Mouse (Mus musculus): ENCODE measurements around the gene Arhgap25. TPM values are rescaled to one million over a fixed set of nuclear protein-coding genes. Genes with fewer than 3 reads are reported as not detected.

Gene Arhgap25
- total and polyA plus RNA-seq, 3 experiments = 3.4 to 5.2 TPM; not detected in 1

DNA sequence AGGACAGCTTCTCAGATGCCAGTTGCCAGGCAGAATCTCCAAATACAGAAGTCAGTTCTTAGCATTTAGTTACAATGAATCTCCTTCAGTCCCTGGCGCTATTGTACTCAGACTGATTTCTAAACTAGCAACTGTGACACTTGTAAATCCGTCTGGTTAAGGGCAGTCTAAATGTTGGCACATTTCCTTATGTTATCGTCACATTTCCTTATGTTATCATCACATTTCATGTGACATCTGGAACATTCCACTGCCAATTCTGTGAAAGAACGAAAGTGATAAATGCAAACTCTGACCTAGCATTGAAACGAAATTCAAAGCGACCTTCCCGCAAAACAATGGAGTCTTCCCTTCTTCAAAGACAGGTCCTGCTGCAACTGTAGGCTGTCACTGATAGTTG lies 87.8 kb downstream of the Arhgap25 start:
- TF ChIP-seq MXI1 (IDR thresholded peaks at IDR 0.05; ENCODE audit: low read depth, low read length) = no peak
- no peak for TF ChIP-seq KAT2A (conservative IDR thresholded peaks at IDR 0.05; ENCODE audit: low read depth, low read length)
- TF ChIP-seq CHD1 (IDR thresholded peaks at IDR 0.05; ENCODE audit: low read depth, low read length) = no peak
- TF ChIP-seq RCOR1 (IDR thresholded peaks at IDR 0.05; ENCODE audit: low read depth, low read length) = no peak
- no peak for TF ChIP-seq ZKSCAN1 (IDR thresholded peaks at IDR 0.05; ENCODE audit: low read depth, low read length)
- TF ChIP-seq CHD2 (IDR thresholded peaks at IDR 0.05; ENCODE audit: low read length) = no peak
- TF ChIP-seq TCF12 (IDR thresholded peaks at IDR 0.05; ENCODE audit: low read depth, low read length) = no peak
- no peak for TF ChIP-seq MEF2A (IDR thresholded peaks at IDR 0.05; ENCODE audit: extremely low read depth, insufficient replicate concordance, low read depth, low read length, poor library complexity, severe bottlenecking)
- no peak for TF ChIP-seq ZMIZ1 (IDR thresholded peaks at IDR 0.05; ENCODE audit: low read depth, low read length)
- TF ChIP-seq NELFE (IDR thresholded peaks at IDR 0.05; ENCODE audit: low read depth, low read length) = no peak
- no peak for TF ChIP-seq TAL1 (IDR thresholded peaks at IDR 0.05; ENCODE audit: low read length)
- no peak for TF ChIP-seq POLR2AphosphoS5 (IDR thresholded peaks at IDR 0.05; ENCODE audit: borderline replicate concordance, low read depth, low read length)
- TF ChIP-seq MAX (IDR thresholded peaks at IDR 0.05; ENCODE audit: low read length) = no peak
- Histone ChIP-seq H3K27me3 (ENCODE audit: control insufficient read depth in 1 of 2, insufficient read depth in 2 of 2, low read length in 2 of 2) (peaks cover 19 to 33% of the 10 kb centered on the region in 2 experiments), H3K27ac (ENCODE audit: control insufficient read depth, low read depth, low read length) (no peak overlapping the region), H3K4me3 (ENCODE audit: control insufficient read depth in 1 of 2, insufficient read depth in 1 of 2, low read depth in 2 of 2, low read length in 2 of 2) (no peak overlapping the region), H3K36me3 (ENCODE audit: control insufficient read depth in 1 of 2, insufficient read depth in 2 of 2, low read length in 2 of 2) (no peaks in the 10 kb centered on the region), H3K79me2 (ENCODE audit: control insufficient read depth, insufficient read depth, low read length, poor library complexity) (no peaks in the 10 kb centered on the region), H3K9ac (ENCODE audit: control insufficient read depth, low read depth, low read length, poor library complexity, severe bottlenecking) (no peak overlapping the region), H3K9me3 (replicated peaks; ENCODE audit: insufficient read depth, low read length) (no peaks in the 10 kb centered on the region), H3K4me1 (ENCODE audit: control insufficient read depth in 1 of 2, insufficient read depth in 2 of 2, low read length in 2 of 2) (no peaks in the 10 kb centered on the region)
- DNase-seq (ENCODE audit: low read depth, low spot score) = peak; percentile 7

DNA sequence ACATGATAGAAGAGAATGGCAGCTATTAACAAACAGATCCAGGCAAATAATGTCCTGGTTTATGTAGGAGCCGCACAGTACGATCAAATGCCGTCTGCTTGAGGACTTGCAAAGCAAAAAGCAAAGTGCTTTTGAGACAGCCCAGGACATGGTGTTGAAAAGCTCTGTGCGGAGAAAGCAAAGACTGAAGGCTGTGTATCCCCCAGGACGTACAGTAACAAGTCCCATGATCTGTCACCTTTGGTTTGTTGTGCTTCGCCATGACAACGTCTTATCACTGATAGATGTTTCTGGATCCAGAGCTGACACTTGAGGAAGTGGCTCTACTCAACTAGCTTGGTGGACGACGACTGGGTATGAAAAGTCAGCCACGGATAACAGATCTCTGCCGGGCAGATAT lies 89.8 kb downstream of the Arhgap25 start:
- no peaks in the 10 kb centered on the region for H3K9me3 ChIP-seq (replicated peaks; ENCODE audit: insufficient read depth, low read length)
- no peaks in the 10 kb centered on the region for H3K79me2 ChIP-seq (ENCODE audit: control insufficient read depth, insufficient read depth, low read length, poor library complexity)
- no peak overlapping the region for H3K4me3 ChIP-seq (ENCODE audit: control insufficient read depth in 1 of 2, insufficient read depth in 1 of 2, low read depth in 2 of 2, low read length in 2 of 2)
- no peak overlapping the region for H3K9ac ChIP-seq (ENCODE audit: control insufficient read depth, low read depth, low read length, poor library complexity, severe bottlenecking)
- no peaks in the 10 kb centered on the region for H3K36me3 ChIP-seq (ENCODE audit: control insufficient read depth in 1 of 2, insufficient read depth in 2 of 2, low read length in 2 of 2)
- H3K27ac ChIP-seq (ENCODE audit: control insufficient read depth, low read depth, low read length) = no peak overlapping the region
- no peaks in the 10 kb centered on the region for H3K4me1 ChIP-seq (ENCODE audit: control insufficient read depth in 1 of 2, insufficient read depth in 2 of 2, low read length in 2 of 2)
- H3K27me3 ChIP-seq (ENCODE audit: control insufficient read depth in 1 of 2, insufficient read depth in 2 of 2, low read length in 2 of 2) = peaks cover 14 to 36% of the 10 kb centered on the region in 2 experiments
- TF ChIP-seq MYB (IDR thresholded peaks at IDR 0.05; ENCODE audit: low read depth, low read length) (no peak), EP300 (IDR thresholded peaks at IDR 0.05; ENCODE audit: low read depth in 1 of 2, low read length in 2 of 2) (no peak), TBP (IDR thresholded peaks at IDR 0.05; ENCODE audit: low read depth, low read length) (no peak)
- no peak for DNase-seq (ENCODE audit: low read depth, low spot score)

DNA sequence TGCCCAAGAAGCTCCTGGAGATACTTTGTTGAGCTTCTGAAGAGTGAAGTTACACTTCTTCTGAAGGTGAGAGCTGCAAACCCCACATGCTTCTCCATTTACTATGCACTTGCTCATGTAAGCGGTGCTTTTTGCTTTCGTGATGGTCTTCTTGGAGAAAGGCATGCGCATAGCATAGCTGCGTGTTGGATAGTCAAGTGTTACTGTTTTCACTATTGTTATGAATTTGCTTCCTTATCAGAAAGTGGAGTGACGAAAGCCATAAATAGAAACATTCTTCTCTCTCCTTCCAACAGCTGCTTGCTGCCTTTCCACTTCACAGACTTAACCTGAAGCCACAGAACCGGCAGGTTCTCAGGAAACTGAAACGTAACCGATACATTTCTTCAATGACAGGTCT lies 96.3 kb downstream of the Arhgap25 start:
- no peak for TF ChIP-seq CHD1 (IDR thresholded peaks at IDR 0.05; ENCODE audit: low read depth, low read length)
- no peak for TF ChIP-seq HCFC1 (IDR thresholded peaks at IDR 0.05; ENCODE audit: low read depth, low read length)
- no peak for TF ChIP-seq MYC (IDR thresholded peaks at IDR 0.05; ENCODE audit: low read depth, low read length)
- TF ChIP-seq POLR2AphosphoS2 (IDR thresholded peaks at IDR 0.05; ENCODE audit: low read length) = no peak
- no peak for TF ChIP-seq MAZ (IDR thresholded peaks at IDR 0.05; ENCODE audit: low read depth, low read length)
- no peak for TF ChIP-seq GABPA (IDR thresholded peaks at IDR 0.05; ENCODE audit: low read depth, low read length)
- TF ChIP-seq MEF2A (IDR thresholded peaks at IDR 0.05; ENCODE audit: extremely low read depth, insufficient replicate concordance, low read depth, low read length, poor library complexity, severe bottlenecking) = no peak
- no peak for TF ChIP-seq CHD2 (IDR thresholded peaks at IDR 0.05; ENCODE audit: low read length)
- no peak for TF ChIP-seq KAT2A (conservative IDR thresholded peaks at IDR 0.05; ENCODE audit: low read depth, low read length)
- no peak for TF ChIP-seq GATA1 (IDR thresholded peaks at IDR 0.05; ENCODE audit: low read depth, low read length)
- H3K9ac ChIP-seq (ENCODE audit: control insufficient read depth, low read depth, low read length, poor library complexity, severe bottlenecking) = no peak overlapping the region
- no peak overlapping the region for H3K27ac ChIP-seq (ENCODE audit: control insufficient read depth, low read depth, low read length)
- no peaks in the 10 kb centered on the region for H3K9me3 ChIP-seq (replicated peaks; ENCODE audit: insufficient read depth, low read length)
- no peak for DNase-seq (ENCODE audit: low read depth, low spot score)
- H3K79me2 ChIP-seq (ENCODE audit: control insufficient read depth, insufficient read depth, low read length, poor library complexity) = no peaks in the 10 kb centered on the region
- H3K27me3 ChIP-seq (ENCODE audit: control insufficient read depth in 1 of 2, insufficient read depth in 2 of 2, low read length in 2 of 2) = peaks cover 12 to 24% of the 10 kb centered on the region in 2 experiments
- no peaks in the 10 kb centered on the region for H3K4me1 ChIP-seq (ENCODE audit: control insufficient read depth in 1 of 2, insufficient read depth in 2 of 2, low read length in 2 of 2)
- H3K36me3 ChIP-seq (ENCODE audit: control insufficient read depth in 1 of 2, insufficient read depth in 2 of 2, low read length in 2 of 2) = no peaks in the 10 kb centered on the region
- no peak overlapping the region for H3K4me3 ChIP-seq (ENCODE audit: control insufficient read depth in 1 of 2, insufficient read depth in 1 of 2, low read depth in 2 of 2, low read length in 2 of 2)

Measured in MEL (cell line).